Mouse (Mus musculus) left cerebral cortex, adult 2 months (tissue): ENCODE measurements at regions not wholly inside any gene's neighbourhood (a gene's known extent, or its start where the extent isn't known, plus 50 kb on each side); places are given as distances from the start of the nearest gene placed in this dataset.

Experiments
- DNase-seq, 2 experiments: peaks; one replicate each; pipeline ENCODE4 v3.0.0; 2021 to 2022; ENCODE audit warnings: low spot score in 2 of 2, mixed read lengths in 1 of 2; ENCODE audit errors: extremely low spot score in 1 of 2
- H3K27ac ChIP-seq: fragments of 200-600 bp; 2 replicates; pipeline ENCODE4 v1.8.1; 2022
- H3K4me3 ChIP-seq: fragments of 200-600 bp; 2 replicates; pipeline ENCODE4 v1.8.1; 2022
- CTCF ChIP-seq: fragments of 200-600 bp; IDR thresholded peaks from 2 replicates; pipeline ENCODE4 v1.8.1; 2022; ENCODE audit warnings: antibody characterized with exemption, mild to moderate bottlenecking, moderate library complexity
- intact Hi-C: fragments of 180-260 bp; cut with DNase I; formaldehyde crosslinking; loops from one replicate; pipeline ENCODE4 v1.15.1; 2025

- no peak overlapping the region for H3K27ac ChIP-seq
- intact Hi-C loops = no loop called here
- TF ChIP-seq CTCF = no peak
- no peak for DNase-seq
- H3K4me3 ChIP-seq = no peak overlapping the region
Measured at GRCm38 (mm10) chr6:147794351-147794750, 252.7 kb upstream of the Far2 start.

- DNase-seq = no peak
- intact Hi-C loops = no loop called here
- Histone ChIP-seq H3K4me3 (no peak overlapping the region), H3K27ac (no peak overlapping the region)
- TF ChIP-seq CTCF = no peak
Measured at GRCm38 (mm10) chr6:147799009-147799727, 247.9 kb upstream of the Far2 start.

GRCm38 (mm10) chr6:147799861-147800260 is 247.2 kb upstream of the Far2 start:
- intact Hi-C loops = no loop called here
- Histone ChIP-seq H3K4me3 (no peak overlapping the region), H3K27ac (no peak overlapping the region)
- TF ChIP-seq CTCF = no peak
- no peak for DNase-seq

- no peak for DNase-seq
- TF ChIP-seq CTCF = no peak
- Histone ChIP-seq H3K4me3 (no peak overlapping the region), H3K27ac (no peak overlapping the region)
- intact Hi-C loops = no loop called here
Measured at GRCm38 (mm10) chr6:147800846-147801245, 246.2 kb upstream of the Far2 start.

GRCm38 (mm10) chr6:147803893-147804292 is 243.2 kb upstream of the Far2 start:
- Histone ChIP-seq H3K4me3 (no peak overlapping the region), H3K27ac (no peak overlapping the region)
- no peak for TF ChIP-seq CTCF
- intact Hi-C loops = no loop called here
- DNase-seq = no peak

- DNase-seq = peak; percentile 38 to 77
- peak; percentile 91 for TF ChIP-seq CTCF
- Histone ChIP-seq H3K4me3 (no peak overlapping the region), H3K27ac (no peak overlapping the region)
- intact Hi-C loops = loop anchor here (5.0 to 10.0 kb wide), 3 partner anchors 142 to 986 kb away; partner anchors contain the start of gene Pthlh
Measured at GRCm38 (mm10) chr6:147810710-147811109, 236.3 kb upstream of the Far2 start.

- no peak for TF ChIP-seq CTCF
- H3K4me3 ChIP-seq = no peak overlapping the region
- no peak overlapping the region for H3K27ac ChIP-seq
- intact Hi-C loops = loop anchor here (10.0 kb wide), 1 partner anchor 992 kb away; no protein-coding TSS in a partner anchor
- no peak for DNase-seq
Measured at GRCm38 (mm10) chr6:147816861-147817260, 230.2 kb upstream of the Far2 start.

- DNase-seq = no peak
Measured at GRCm38 (mm10) chr6:147817262-147817661, 229.8 kb upstream of the Far2 start.

GRCm38 (mm10) chr6:147822215-147822614 is 224.8 kb upstream of the Far2 start:
- DNase-seq = no peak
- H3K4me3 ChIP-seq = no peak overlapping the region
- no peak; the same call in 1 of the 2 replicates for TF ChIP-seq CTCF
- intact Hi-C loops = no loop called here
- H3K27ac ChIP-seq = no peak overlapping the region

More at GRCm38 (mm10) chr6:147817262-147817661, 229.8 kb upstream of the Far2 start:
- Histone ChIP-seq H3K27ac (no peak overlapping the region), H3K4me3 (no peak overlapping the region)
- intact Hi-C loops = loop anchor here (10.0 kb wide), 1 partner anchor 992 kb away; no protein-coding TSS in a partner anchor
- no peak for TF ChIP-seq CTCF

- DNase-seq = no peak
- intact Hi-C loops = no loop called here
- Histone ChIP-seq H3K27ac (no peak overlapping the region), H3K4me3 (no peak overlapping the region)
- TF ChIP-seq CTCF = no peak
Measured at GRCm38 (mm10) chr6:147832521-147832920, 214.5 kb upstream of the Far2 start.

- DNase-seq = no peak
Measured at GRCm38 (mm10) chr6:147833501-147833900, 213.6 kb upstream of the Far2 start.

GRCm38 (mm10) chr6:147838846-147839245 is 208.2 kb upstream of the Far2 start:
- intact Hi-C loops = no loop called here
- Histone ChIP-seq H3K27ac (no peak overlapping the region), H3K4me3 (no peak overlapping the region)
- no peak for DNase-seq
- no peak for TF ChIP-seq CTCF

More at GRCm38 (mm10) chr6:147833501-147833900, 213.6 kb upstream of the Far2 start:
- Histone ChIP-seq H3K27ac (no peak overlapping the region), H3K4me3 (no peak overlapping the region)
- no peak for TF ChIP-seq CTCF
- intact Hi-C loops = no loop called here

GRCm38 (mm10) chr6:147849988-147850387 is 197.1 kb upstream of the Far2 start:
- H3K27ac ChIP-seq = no peak overlapping the region
- intact Hi-C loops = no loop called here
- DNase-seq = no peak
- no peak for TF ChIP-seq CTCF
- H3K4me3 ChIP-seq = no peak overlapping the region
